Mouse (Mus musculus): ENCODE results near the gene Olfr1436.
"Not testable (repeated sequence)": the region's sequence is repeated elsewhere in the genome, so short reads cannot be mapped to it uniquely, and the experiment has no call there.

Olfr1436 gene

GRCm38 (mm10) chr19:12299030-12299429 lies at the start of gene Olfr1436:
Gene Olfr1436 (minus strand): TSS chr19:12299130.
- DNase-seq = not testable (repeated sequence)

GRCm38 (mm10) chr19:12335810-12336209 lies 36.9 kb upstream of the Olfr1436 start, which contains the start of gene Olfr1438-ps1:
Gene Olfr1438-ps1 (minus strand): TSS chr19:12335910.
- no peak for DNase-seq

- DNase-seq = no peak
Observed at GRCm38 (mm10) chr19:12325001-12325400, 26.1 kb upstream of the Olfr1436 start, which contains the start of gene Olfr1437. Gene Olfr1437 (minus strand): TSS chr19:12325101.

- DNase-seq = no peak
Observed at GRCm38 (mm10) chr19:12292979-12293378, 6.0 kb downstream of the Olfr1436 start.

GRCm38 (mm10) chr19:12279554-12279953 lies 19.4 kb downstream of the Olfr1436 start, which contains the start of gene Olfr1434:
Gene Olfr1434 (plus strand): TSS chr19:12279854.
- no peak for DNase-seq

GRCm38 (mm10) chr19:12260732-12261131 lies 38.2 kb downstream of the Olfr1436 start, which contains the start of gene Olfr235:
Gene Olfr235 (plus strand): TSS chr19:12261032.
- DNase-seq = no peak

Data from lung, postnatal 10 days (tissue).